Mouse (Mus musculus): ENCODE results near the gene Zzz3.

DNA sequence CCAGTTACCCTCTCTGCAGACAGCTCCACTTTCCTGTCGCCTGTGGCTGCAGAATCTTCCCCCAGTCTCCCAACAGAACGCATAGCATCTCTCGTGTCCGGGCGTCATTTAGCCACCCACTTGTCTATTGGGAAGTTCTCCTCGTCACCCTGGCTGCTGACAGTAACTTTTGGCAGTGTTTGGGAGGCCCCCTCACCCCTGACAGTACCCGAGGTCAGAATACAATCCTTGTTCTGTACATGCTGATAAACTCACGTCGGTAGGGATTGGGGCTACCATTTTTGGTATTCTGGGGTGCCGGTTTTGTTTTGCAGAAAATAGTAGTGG is 1.7 kb downstream of the Zzz3 start:
- no peak; the same call in 1 of the 2 replicates for TF ChIP-seq CHD1 (IDR thresholded peaks at IDR 0.05; ENCODE audit: low read depth, low read length)
- TF ChIP-seq CTCF (conservative IDR thresholded peaks at IDR 0.05 in 1 of 2, IDR thresholded peaks at IDR 0.05 in 1 of 2; ENCODE audit: low read depth in 2 of 2, low read length in 2 of 2), result no peak
- TF ChIP-seq POLR2A (IDR thresholded peaks at IDR 0.05; ENCODE audit: low read depth, low read length), result no peak
- no peak; the same call in 1 of the 2 replicates for TF ChIP-seq CHD2 (IDR thresholded peaks at IDR 0.05; ENCODE audit: low read length)
- TF ChIP-seq ZNF384 (IDR thresholded peaks at IDR 0.05; ENCODE audit: low read depth, low read length), result no peak
- TF ChIP-seq EP300 (IDR thresholded peaks at IDR 0.05; ENCODE audit: low read length), result no peak
- no peak for TF ChIP-seq TCF12 (IDR thresholded peaks at IDR 0.05; ENCODE audit: low read depth, low read length)
- TF ChIP-seq GABPA (IDR thresholded peaks at IDR 0.05; ENCODE audit: insufficient replicate concordance, low read depth, low read length), result no peak
- TF ChIP-seq UBTF (IDR thresholded peaks at IDR 0.05; ENCODE audit: low read depth, low read length), result no peak
- TF ChIP-seq ZC3H11A (IDR thresholded peaks at IDR 0.05; ENCODE audit: low read depth, low read length), result no peak
- TF ChIP-seq MYC (IDR thresholded peaks at IDR 0.05; ENCODE audit: low read depth, low read length), result no peak

Data from CH12.LX (cell line).